Mouse (Mus musculus): ENCODE results near the gene Ccdc43. TPM values are rescaled to one million over a fixed set of nuclear protein-coding genes. Genes with fewer than 3 reads are reported as not detected.
"Not testable (repeated sequence)": the region's sequence is repeated elsewhere in the genome, so short reads cannot be mapped to it uniquely, and the experiment has no call there.

Ccdc43 gene
- polyA plus RNA-seq, 1 experiment from 2014 or later, result 37.4 TPM

GRCm38 (mm10) chr11:102728614-102729013, 31.0 kb upstream of the Ccdc43 start:
- Histone ChIP-seq H3K27me3 (replicated peaks) (no peaks in the 10 kb centered on the region), H3K4me3 (no peak overlapping the region), H3K4me1 (no peaks in the 10 kb centered on the region), H3K9ac (no peak overlapping the region), H3K27ac (no peak overlapping the region), H3K36me3 (replicated peaks) (no peaks in the 10 kb centered on the region), H3K4me2 (no peak overlapping the region), H3K9me3 (no peaks in the 10 kb centered on the region)
- 38% methylated on average over 7 of the region's 7 CpGs for WGBS
- ATAC-seq (replicated peaks), result no peak

- Histone ChIP-seq H3K4me1 (no peaks in the 10 kb centered on the region), H3K4me3 (no peak overlapping the region), H3K9me3 (no peaks in the 10 kb centered on the region), H3K36me3 (replicated peaks) (no peaks in the 10 kb centered on the region), H3K27me3 (replicated peaks) (no peaks in the 10 kb centered on the region), H3K9ac (no peak overlapping the region), H3K4me2 (no peak overlapping the region), H3K27ac (no peak overlapping the region)
- ATAC-seq (replicated peaks), result no peak
- WGBS, result 47% methylated on average over 3 of the region's 3 CpGs
These were observed 28.0 kb upstream of the Ccdc43 start for GRCm38 (mm10) chr11:102725574-102725973.

- no peaks in the 10 kb centered on the region for H3K4me1 ChIP-seq
- no peak overlapping the region for H3K27ac ChIP-seq
- H3K4me2 ChIP-seq, result no peak overlapping the region
- no peak overlapping the region for H3K9ac ChIP-seq
- H3K4me3 ChIP-seq, result no peak overlapping the region
- no peak for ATAC-seq (replicated peaks)
- WGBS, result 80% methylated on average over 7 of the region's 7 CpGs
- no peaks in the 10 kb centered on the region for H3K36me3 ChIP-seq (replicated peaks)
- H3K9me3 ChIP-seq, result no peaks in the 10 kb centered on the region
- H3K27me3 ChIP-seq (replicated peaks), result no peaks in the 10 kb centered on the region
These were observed 18.6 kb upstream of the Ccdc43 start for GRCm38 (mm10) chr11:102716135-102716534.

GRCm38 (mm10) chr11:102714578-102714977, 17.0 kb upstream of the Ccdc43 start:
- 90% methylated on average over 2 of the region's 2 CpGs for WGBS
- not testable (repeated sequence) for H3K27me3 ChIP-seq (replicated peaks); H3K9me3 ChIP-seq; ATAC-seq (replicated peaks); H3K4me1 ChIP-seq; H3K9ac ChIP-seq; H3K4me2 ChIP-seq; H3K36me3 ChIP-seq (replicated peaks); H3K4me3 ChIP-seq; H3K27ac ChIP-seq

- no peaks in the 10 kb centered on the region for H3K9me3 ChIP-seq
- 92% methylated on average over 4 of the region's 4 CpGs for WGBS
- no peak overlapping the region for H3K4me3 ChIP-seq
- ATAC-seq (replicated peaks), result no peak
- H3K27ac ChIP-seq, result no peak overlapping the region
- no peaks in the 10 kb centered on the region for H3K36me3 ChIP-seq (replicated peaks)
- no peaks in the 10 kb centered on the region for H3K27me3 ChIP-seq (replicated peaks)
- no peaks in the 10 kb centered on the region for H3K4me1 ChIP-seq
- no peak overlapping the region for H3K4me2 ChIP-seq
- H3K9ac ChIP-seq, result no peak overlapping the region
These were observed 14.8 kb upstream of the Ccdc43 start for GRCm38 (mm10) chr11:102712411-102712810.

GRCm38 (mm10) chr11:102702206-102702605, 4.6 kb upstream of the Ccdc43 start:
- 92% methylated on average over 6 of the region's 6 CpGs for WGBS
- not testable (repeated sequence) for H3K9ac ChIP-seq; H3K4me2 ChIP-seq; H3K36me3 ChIP-seq (replicated peaks); H3K27me3 ChIP-seq (replicated peaks); H3K4me1 ChIP-seq; ATAC-seq (replicated peaks); H3K27ac ChIP-seq; H3K4me3 ChIP-seq; H3K9me3 ChIP-seq

- H3K9me3 ChIP-seq, result no peaks in the 10 kb centered on the region
- ATAC-seq (replicated peaks), result no peak; the same call in 1 of the 2 replicates
- WGBS, result 18% methylated on average over 9 of the region's 9 CpGs
These were observed 465 bp upstream of the Ccdc43 start for GRCm38 (mm10) chr11:102698018-102698476.

GRCm38 (mm10) chr11:102695289-102695688, 2.3 kb downstream of the Ccdc43 start:
- no peak for ATAC-seq (replicated peaks)
- peaks cover 19% of the 10 kb centered on the region for H3K4me1 ChIP-seq
- no peak overlapping the region for H3K27ac ChIP-seq
- WGBS, result 95% methylated on average over 7 of the region's 7 CpGs
- H3K9me3 ChIP-seq, result no peaks in the 10 kb centered on the region
- no peak overlapping the region for H3K4me2 ChIP-seq
- H3K4me3 ChIP-seq, result no peak overlapping the region
- H3K9ac ChIP-seq, result no peak overlapping the region
- no peaks in the 10 kb centered on the region for H3K36me3 ChIP-seq (replicated peaks)
- H3K27me3 ChIP-seq (replicated peaks), result no peaks in the 10 kb centered on the region

More at GRCm38 (mm10) chr11:102698018-102698476, 465 bp upstream of the Ccdc43 start:
- Histone ChIP-seq H3K9ac (peak overlapping the region; percentile 71), H3K36me3 (replicated peaks) (no peaks in the 10 kb centered on the region), H3K4me1 (peaks cover 19% of the 10 kb centered on the region), H3K27me3 (replicated peaks) (no peaks in the 10 kb centered on the region), H3K4me2 (peak overlapping the region; percentile 73), H3K27ac (peak overlapping the region; percentile 81), H3K4me3 (peak overlapping the region; percentile 75)

- Histone ChIP-seq H3K4me1 (no peaks in the 10 kb centered on the region), H3K9me3 (no peaks in the 10 kb centered on the region), H3K27me3 (replicated peaks) (no peaks in the 10 kb centered on the region), H3K27ac (no peak overlapping the region), H3K4me3 (no peak overlapping the region), H3K36me3 (replicated peaks) (0 out of 2 replicates have a peak, but pooled peaks cover 4% of the 10 kb centered on the region), H3K4me2 (no peak overlapping the region), H3K9ac (no peak overlapping the region)
- no peak for ATAC-seq (replicated peaks)
- 64% methylated on average over 6 of the region's 6 CpGs for WGBS
These were observed 7.4 kb downstream of the Ccdc43 start for GRCm38 (mm10) chr11:102690162-102690561.

GRCm38 (mm10) chr11:102665637-102666435, 31.7 kb downstream of the Ccdc43 start:
- Histone ChIP-seq H3K9me3 (no peaks in the 10 kb centered on the region), H3K4me1 (no peaks in the 10 kb centered on the region), H3K4me3 (no peak overlapping the region), H3K27ac (no peak overlapping the region), H3K36me3 (replicated peaks) (no peaks in the 10 kb centered on the region), H3K4me2 (no peak overlapping the region), H3K9ac (no peak overlapping the region), H3K27me3 (replicated peaks) (peaks cover 14% of the 10 kb centered on the region)
- no peak for ATAC-seq (replicated peaks)
- WGBS, result 55% methylated on average over 71 of the region's 84 CpGs

GRCm38 (mm10) chr11:102665151-102665550, 32.4 kb downstream of the Ccdc43 start:
- Histone ChIP-seq H3K9me3 (no peaks in the 10 kb centered on the region), H3K9ac (no peak overlapping the region), H3K27ac (no peak overlapping the region), H3K4me3 (no peak overlapping the region), H3K27me3 (replicated peaks) (peaks cover 14% of the 10 kb centered on the region), H3K4me1 (no peaks in the 10 kb centered on the region), H3K4me2 (no peak overlapping the region), H3K36me3 (replicated peaks) (no peaks in the 10 kb centered on the region)
- no peak for ATAC-seq (replicated peaks)
- 58% methylated on average over 33 of the region's 33 CpGs for WGBS

GRCm38 (mm10) chr11:102663416-102663815, 34.2 kb downstream of the Ccdc43 start, which contains the start of gene Meioc:
Gene Meioc, plus strand, starts transcription at chr11:102663716.
- 78% methylated on average over 3 of the region's 3 CpGs for WGBS
- peaks cover 14% of the 10 kb centered on the region for H3K27me3 ChIP-seq (replicated peaks)
- no peaks in the 10 kb centered on the region for H3K4me1 ChIP-seq
- H3K36me3 ChIP-seq (replicated peaks), result no peaks in the 10 kb centered on the region
- H3K9me3 ChIP-seq, result no peaks in the 10 kb centered on the region
- H3K27ac ChIP-seq, result no peak within 1 kb of the TSS
- no peak for ATAC-seq (replicated peaks)
- no peak within 1 kb of the TSS for H3K4me2 ChIP-seq
- H3K9ac ChIP-seq, result no peak within 1 kb of the TSS
- H3K4me3 ChIP-seq, result no peak within 1 kb of the TSS

GRCm38 (mm10) chr11:102656931-102657330, 40.7 kb downstream of the Ccdc43 start:
- H3K9ac ChIP-seq, result no peak overlapping the region
- no peaks in the 10 kb centered on the region for H3K27me3 ChIP-seq (replicated peaks)
- H3K27ac ChIP-seq, result no peak overlapping the region
- no peak for ATAC-seq (replicated peaks)
- H3K36me3 ChIP-seq (replicated peaks), result no peaks in the 10 kb centered on the region
- H3K4me3 ChIP-seq, result no peak overlapping the region
- no peaks in the 10 kb centered on the region for H3K4me1 ChIP-seq
- H3K4me2 ChIP-seq, result no peak overlapping the region
- H3K9me3 ChIP-seq, result no peaks in the 10 kb centered on the region
- WGBS, result 81% methylated on average over 6 of the region's 6 CpGs

All from midbrain, embryonic 15.5 days (tissue).